Mouse (Mus musculus): ENCODE results near the gene Celsr1.

GRCm38 (mm10) chr15:86081654-86082053, 48.1 kb upstream of the Celsr1 start:
- no peak for TF ChIP-seq GATA1 (IDR thresholded peaks at IDR 0.05; ENCODE audit: borderline replicate concordance, low read length)
- no peak for TF ChIP-seq FLI1 (IDR thresholded peaks at IDR 0.05; ENCODE audit: low read length)
